Mouse (Mus musculus) testis, adult 2 months (tissue): Measurements from ENCODE around the gene Rhbdl3.

ENCODE experiments used
- CTCF ChIP-seq: fragments of 200-500 bp; IDR thresholded peaks from 2 replicates; pipeline ENCODE4 v1.5.1; 2012; ENCODE audit warnings: low read depth, mild to moderate bottlenecking, inconsistent platforms, low read length, moderate library complexity; ENCODE audit not compliant: control insufficient read depth, insufficient read depth, insufficient replicate concordance
- POLR2A ChIP-seq: fragments of 200-500 bp; IDR thresholded peaks from 2 replicates; pipeline ENCODE4 v1.6.1; 2012; ENCODE audit warnings: low read depth, mild to moderate bottlenecking, inconsistent platforms, low read length, moderate library complexity; ENCODE audit not compliant: control insufficient read depth

DNA sequence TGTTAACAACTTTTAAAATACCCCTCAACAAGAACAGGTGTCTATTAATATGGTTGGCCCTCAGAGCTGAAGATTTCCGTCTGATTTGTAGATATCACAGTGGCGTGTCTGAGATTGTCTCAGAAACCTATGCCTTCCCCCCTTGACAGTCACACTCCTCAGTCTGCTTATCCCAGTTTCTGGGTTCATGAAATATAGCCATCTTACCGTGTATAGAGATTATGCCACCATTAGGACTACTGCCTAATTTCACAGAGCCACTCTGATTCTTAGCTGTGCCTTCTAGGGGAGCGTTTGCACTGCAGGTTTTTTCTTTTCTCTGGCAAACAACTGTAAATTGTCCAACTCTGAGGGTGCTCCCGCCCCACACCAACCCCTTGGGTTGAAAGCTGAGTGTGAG is 29.6 kb upstream of the Rhbdl3 start:
- TF ChIP-seq CTCF, result no peak
- no peak for TF ChIP-seq POLR2A
